Mouse (Mus musculus): Measurements from ENCODE around the gene Efs. TPM values are rescaled to one million over a fixed set of nuclear protein-coding genes. Genes with fewer than 3 reads are reported as not detected.

The Efs gene
- not detected for polyA plus RNA-seq (2017; shearing (Covaris generic))

DNA sequence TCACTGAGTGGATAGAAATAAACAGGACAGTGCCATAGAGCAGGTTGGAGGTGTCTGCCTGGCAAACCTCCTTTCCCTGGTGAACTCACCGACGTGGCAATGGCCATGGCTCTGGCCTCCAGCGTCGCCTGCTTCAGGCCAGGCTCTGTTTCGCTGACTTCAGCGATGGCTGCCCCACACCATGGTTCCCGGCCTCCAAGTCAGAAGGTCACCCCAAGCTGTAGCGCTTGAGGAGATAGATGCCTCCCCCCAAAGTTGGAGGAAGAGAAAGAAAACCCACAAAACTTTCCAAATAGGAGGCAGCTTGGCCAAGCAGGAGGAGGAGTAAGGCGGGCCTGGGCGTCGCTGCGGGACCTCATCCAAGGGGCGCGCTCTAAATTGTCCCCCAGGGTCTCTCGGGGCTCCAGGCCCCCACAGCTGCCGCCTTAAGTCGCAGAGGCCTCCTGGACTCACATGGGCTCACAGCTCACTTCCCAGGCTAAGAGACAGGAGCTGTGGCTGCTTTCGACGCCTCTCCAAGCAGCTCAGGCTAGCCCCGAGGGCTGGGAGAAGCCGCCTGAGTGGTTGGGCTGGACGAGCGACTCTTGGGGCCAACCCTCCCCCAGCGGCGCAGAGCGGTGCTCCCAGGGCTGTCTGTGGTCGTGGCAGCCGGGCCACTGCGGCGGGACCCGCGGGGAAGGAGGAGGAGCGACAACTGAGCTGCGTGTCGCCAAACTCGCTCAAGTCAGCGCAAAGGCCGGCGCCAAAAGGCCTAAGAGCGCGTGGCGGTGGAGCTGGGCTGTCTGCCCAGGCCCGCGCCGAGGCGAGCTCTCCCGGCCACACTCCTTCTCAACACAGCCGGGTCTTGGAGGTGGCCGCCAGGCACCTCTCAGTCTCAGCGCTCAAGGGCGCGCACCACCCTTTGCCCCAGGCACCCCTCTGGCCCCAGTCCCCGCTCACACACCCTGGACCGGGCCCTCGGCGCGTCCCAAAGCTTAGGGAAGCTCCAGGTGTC lies at the start of gene Efs:
Gene Efs (minus strand): TSS at position 778 of the 994 bp plus-strand sequence.

DNA sequence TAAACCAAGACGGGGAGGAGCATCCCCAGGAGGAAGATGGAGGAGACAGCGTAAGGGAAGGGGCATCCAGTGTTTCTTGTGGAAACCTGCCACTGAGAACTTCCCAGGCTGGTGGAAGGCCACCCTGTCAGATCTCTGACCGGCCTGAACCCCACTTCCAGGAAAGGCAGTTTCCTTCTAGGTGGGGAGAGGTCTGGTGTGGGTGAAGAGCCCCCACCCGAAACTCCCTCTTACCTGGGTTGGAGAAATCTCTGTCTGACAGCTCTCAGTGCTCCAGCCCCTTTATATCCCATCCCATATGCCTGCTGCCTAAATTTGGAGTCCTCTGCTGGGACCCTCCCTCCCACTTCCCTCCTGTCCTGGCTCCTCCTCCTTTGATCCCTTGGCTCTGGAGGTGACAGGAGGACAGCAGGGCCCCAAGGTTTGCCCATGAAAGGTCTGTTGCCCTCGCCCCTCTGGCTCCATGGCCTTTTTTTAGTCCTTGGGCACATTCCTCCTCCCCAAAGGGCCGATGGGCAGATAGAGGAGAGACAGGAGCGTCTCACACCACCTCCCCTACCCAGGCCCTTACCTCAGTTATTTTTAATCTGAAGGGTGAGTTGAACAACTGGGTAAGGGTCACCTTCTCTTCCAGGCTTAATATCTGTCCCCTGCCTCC lies 40.5 kb upstream of the Efs start, which contains the start of gene Myh6:
Gene Myh6 (minus strand): TSS at position 608 of the 658 bp plus-strand sequence.

DNA sequence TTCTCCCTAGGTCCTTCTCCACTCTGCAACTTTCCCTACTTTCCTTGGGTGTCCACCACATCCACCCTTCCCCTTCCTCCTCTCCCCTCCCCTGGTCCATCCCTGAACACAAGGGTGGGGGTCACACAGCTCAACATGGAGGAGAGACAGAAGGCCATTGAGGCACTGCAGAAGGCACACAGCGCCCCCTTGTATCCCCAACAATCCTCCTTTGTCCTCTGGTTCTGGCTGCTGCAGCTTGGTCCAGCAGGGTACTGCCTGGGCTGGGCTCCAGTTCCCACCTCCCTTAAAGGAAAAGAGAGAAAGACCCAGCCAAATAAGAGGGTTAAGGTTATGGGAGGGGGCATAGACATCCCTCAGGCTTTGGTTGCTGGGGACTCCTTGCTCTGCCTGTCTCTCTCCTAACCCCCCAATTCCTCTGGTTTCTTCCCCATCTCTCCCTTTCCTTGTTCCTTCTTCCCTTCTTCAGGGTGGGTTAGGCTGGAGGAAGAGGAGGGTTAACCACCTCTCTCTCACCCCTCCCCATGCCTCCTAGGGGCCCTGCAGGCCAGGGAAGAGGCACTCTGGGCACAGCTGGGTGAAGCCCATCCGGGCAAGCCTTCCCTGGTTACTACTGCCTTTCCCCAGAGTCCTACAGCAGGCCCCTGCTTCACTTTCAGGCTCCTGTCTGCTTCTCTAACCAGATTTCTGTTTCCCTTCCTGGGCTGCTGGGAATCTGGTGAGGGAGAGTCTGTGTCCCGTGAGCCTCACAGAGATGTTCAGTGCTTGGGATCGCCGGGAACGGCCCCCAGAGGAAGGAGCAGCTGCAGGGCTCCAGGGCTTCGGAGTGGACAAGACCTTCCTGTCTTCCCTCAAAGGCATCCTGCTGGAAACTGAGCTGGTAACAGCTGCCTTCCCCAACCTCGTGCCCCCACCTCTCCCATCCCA lies 10.2 kb upstream of the Efs start, which contains the start of gene Cmtm5:
Gene Cmtm5 (plus strand): TSS at position 358 of the 927 bp plus-strand sequence.

DNA sequence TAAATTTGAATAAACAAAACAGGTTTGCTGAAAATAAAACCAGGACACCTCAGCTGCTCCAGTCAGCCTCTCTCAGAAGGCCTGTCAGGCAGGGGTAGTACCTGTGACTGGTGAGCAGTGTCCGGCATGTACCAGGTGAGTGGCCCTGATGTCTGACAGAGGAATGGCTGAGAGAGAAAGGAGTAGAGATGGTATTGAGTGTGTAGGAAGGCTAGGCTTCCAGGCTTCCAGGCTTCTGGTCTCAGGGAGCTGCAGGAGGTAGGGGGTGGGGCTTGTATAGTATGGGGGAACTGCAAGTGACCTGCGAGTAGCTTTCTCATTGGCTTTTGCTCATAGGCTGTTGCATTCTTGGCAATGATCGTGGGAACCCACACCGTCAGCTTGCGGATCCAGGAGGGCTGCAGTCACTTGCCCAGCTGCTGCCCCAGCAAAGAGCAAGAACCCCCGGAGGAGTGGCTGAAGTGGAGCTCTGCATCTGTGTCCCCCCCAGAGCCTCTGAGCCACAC lies 6.8 kb upstream of the Efs start, which contains the start of gene Il25:
Gene Il25 (plus strand): TSS at position 51 of the 506 bp plus-strand sequence.

DNA sequence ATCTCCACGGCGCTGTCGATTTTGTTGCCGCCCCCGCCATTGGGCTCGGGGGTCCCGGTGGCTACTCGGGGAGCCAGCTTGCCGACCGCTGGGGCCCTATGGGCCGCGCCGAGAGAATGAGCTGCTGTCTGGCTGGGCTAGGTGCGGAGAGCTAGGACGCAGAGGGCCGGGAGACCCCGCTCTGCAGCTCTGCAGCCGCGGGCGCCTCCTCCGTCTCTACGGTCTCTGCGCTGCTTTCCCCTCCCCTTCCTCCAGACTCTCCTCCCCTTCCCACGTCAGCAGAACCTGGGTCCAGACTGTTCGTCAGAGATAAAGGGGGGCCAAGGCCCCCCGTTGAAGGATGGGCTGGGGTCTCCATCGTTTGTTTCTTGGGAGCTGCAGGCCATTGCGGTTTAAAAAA lies 13.0 kb downstream of the Efs start, which contains the start of gene Slc22a17:
Gene Slc22a17 (minus strand): TSS at position 247 of the 400 bp plus-strand sequence.

GRCm38 (mm10) chr14:54892200-54892599 lies 33.7 kb downstream of the Efs start, which contains the start of gene Pabpn1:
Pabpn1 (plus strand) TSS chr14:54892500.

DNA sequence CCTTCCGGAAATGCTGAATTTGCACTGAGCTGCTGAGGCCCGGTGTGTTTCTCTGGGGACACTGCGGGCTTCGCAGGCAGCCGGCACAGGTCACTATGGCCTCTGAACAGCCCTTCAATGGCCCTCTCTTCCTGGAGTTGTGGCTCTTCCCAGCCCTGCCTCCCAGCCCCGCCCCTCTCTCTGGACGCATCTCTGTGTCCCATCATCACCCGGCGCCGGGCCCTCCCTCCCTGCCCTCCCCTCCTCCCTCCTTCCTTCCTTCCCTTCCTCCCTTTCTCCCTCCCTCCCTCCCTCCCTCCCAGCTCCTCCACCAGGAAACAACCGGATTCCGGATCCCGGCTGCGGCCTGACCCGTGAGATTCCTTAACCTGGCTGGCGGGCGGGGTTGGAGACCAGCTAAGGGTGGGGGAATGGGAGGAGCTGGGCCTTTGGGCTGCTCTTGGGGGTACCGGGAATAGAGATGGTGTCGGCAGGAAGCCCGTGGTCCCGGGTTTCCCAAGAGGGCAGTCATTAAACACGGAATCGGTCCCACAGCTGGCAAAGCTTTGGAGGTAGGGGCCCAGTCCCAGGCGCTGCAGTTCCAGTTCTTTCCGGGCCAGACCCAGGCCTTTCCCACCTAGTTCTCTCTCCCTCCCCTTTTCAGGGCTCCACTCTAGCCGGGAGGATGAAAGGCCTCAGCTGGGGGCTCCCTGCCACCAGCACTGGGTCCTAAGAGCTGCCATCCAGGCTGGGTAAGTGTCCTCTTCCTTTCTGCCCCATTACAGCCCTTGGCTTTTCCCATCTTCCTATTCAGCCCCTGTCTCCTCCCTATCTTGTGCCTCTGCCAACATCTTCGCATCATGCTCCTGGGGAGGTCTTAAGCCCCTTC lies 42.5 kb downstream of the Efs start, which contains the start of the genes Bcl2l2 and Gm20521:
Gene Bcl2l2 (plus strand): TSS at position 224 of the 868 bp plus-strand sequence.
Gene Gm20521 (plus strand): TSS at position 288 of the 868 bp plus-strand sequence.

GRCm38 (mm10) chr14:54877048-54877715 lies 48.7 kb downstream of the Efs start, which contains the start of gene Ppp1r3e:
Ppp1r3e (minus strand) TSS chr14:54877550.

DNA sequence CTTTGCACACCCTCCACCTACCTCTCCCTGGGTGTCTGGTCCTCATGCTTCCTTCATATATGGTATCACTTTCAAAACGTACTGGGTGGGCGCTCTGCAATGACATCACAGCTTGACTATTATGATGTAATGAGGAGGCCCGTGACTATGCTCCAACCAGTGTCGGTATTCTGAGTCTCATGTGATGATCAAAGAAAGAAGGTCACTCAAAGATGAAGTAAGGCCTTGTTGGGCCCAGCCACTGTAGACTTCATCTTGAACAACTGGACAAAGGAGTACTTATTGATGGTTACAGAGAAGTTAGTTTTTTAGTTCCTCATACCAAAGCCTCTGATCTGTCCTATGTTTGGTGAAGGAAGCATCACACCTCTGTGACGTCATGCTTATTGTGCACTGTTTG lies 55.1 kb downstream of the Efs start, which contains the start of gene Homez:
Gene Homez (minus strand): TSS at position 101 of the 400 bp plus-strand sequence.

Other genes starting within 250 kb of the Efs start
- gene 1700123O20Rik, start 239.9 kb downstream of the Efs start, polyA plus RNA-seq (2017; shearing (Covaris generic)) = 91.3 TPM
- 116 TPM for gene Acin1, start 239.2 kb downstream of the Efs start, polyA plus RNA-seq (2017; shearing (Covaris generic))
- gene Gm29776, start 227.3 kb downstream of the Efs start, polyA plus RNA-seq (2017; shearing (Covaris generic)) = not detected
- not detected for gene Cebpe, start 214.0 kb downstream of the Efs start, polyA plus RNA-seq (2017; shearing (Covaris generic))
- gene Slc7a8, start 144.2 kb downstream of the Efs start, polyA plus RNA-seq (2017; shearing (Covaris generic)) = 0.37 TPM
- not detected for gene Rnf212b, start 112.0 kb downstream of the Efs start, polyA plus RNA-seq (2017; shearing (Covaris generic))
- 10.3 TPM for gene Homez, start 55.2 kb downstream of the Efs start, polyA plus RNA-seq (2017; shearing (Covaris generic))
- 0.54 TPM for gene Ppp1r3e, start 48.6 kb downstream of the Efs start, polyA plus RNA-seq (2017; shearing (Covaris generic))
- gene Bcl2l2, start 42.7 kb downstream of the Efs start, polyA plus RNA-seq (2017; shearing (Covaris generic)) = 0.95 TPM
- gene Gm20521, start 42.7 kb downstream of the Efs start, polyA plus RNA-seq (2017; shearing (Covaris generic)) = not detected
- gene Pabpn1, start 33.6 kb downstream of the Efs start, polyA plus RNA-seq (2017; shearing (Covaris generic)) = 26.4 TPM
- 1.0 TPM for gene Slc22a17, start 13.0 kb downstream of the Efs start, polyA plus RNA-seq (2017; shearing (Covaris generic))
- gene Il25, start 6.6 kb upstream of the Efs start, polyA plus RNA-seq (2017; shearing (Covaris generic)) = not detected
- gene Cmtm5, start 10.1 kb upstream of the Efs start, polyA plus RNA-seq (2017; shearing (Covaris generic)) = not detected
- not detected for gene Myh6, start 40.8 kb upstream of the Efs start, polyA plus RNA-seq (2017; shearing (Covaris generic))
- gene Gm17428, start 50.8 kb upstream of the Efs start, polyA plus RNA-seq (2017; shearing (Covaris generic)) = not detected
- gene Myh7, start 68.5 kb upstream of the Efs start, polyA plus RNA-seq (2017; shearing (Covaris generic)) = not detected
- gene Ngdn, start 89.3 kb upstream of the Efs start, polyA plus RNA-seq (2017; shearing (Covaris generic)) = 134 TPM
- gene Zfhx2, start 166.2 kb upstream of the Efs start, polyA plus RNA-seq (2017; shearing (Covaris generic)) = 12.6 TPM
- gene Thtpa, start 168.7 kb upstream of the Efs start, polyA plus RNA-seq (2017; shearing (Covaris generic)) = 14.7 TPM
- 159 TPM for gene Ap1g2, start 180.5 kb upstream of the Efs start, polyA plus RNA-seq (2017; shearing (Covaris generic))
- gene Jph4, start 190.8 kb upstream of the Efs start, polyA plus RNA-seq (2017; shearing (Covaris generic)) = not detected

All from activated CD4-positive, CD25-positive, alpha-beta regulatory T cell, adult 9 weeks (primary cell).